Mouse (Mus musculus) lung, postnatal 4 days (tissue): ENCODE results near the gene 4930583I09Rik.
A peak's percentile ranks its signal among the peaks of the same experiment; 100 is the strongest.

ENCODE experiments used
- DNase-seq, 2 experiments: peaks; one replicate each; pipeline ENCODE4 v3.0.0; 2021

Gene 4930583I09Rik

GRCm38 (mm10) chr17:64792623-64793022, 43.2 kb downstream of the 4930583I09Rik start:
- DNase-seq = no peak

- DNase-seq = no peak
Measured at GRCm38 (mm10) chr17:64792076-64792475, 43.8 kb downstream of the 4930583I09Rik start.

GRCm38 (mm10) chr17:64789175-64789574, 46.7 kb downstream of the 4930583I09Rik start:
- peak in 1 of 2 experiments; percentile 50 for DNase-seq

GRCm38 (mm10) chr17:64788301-64788700, 47.6 kb downstream of the 4930583I09Rik start:
- DNase-seq = no peak

GRCm38 (mm10) chr17:64785961-64786360, 49.9 kb downstream of the 4930583I09Rik start:
- no peak for DNase-seq
